Mouse (Mus musculus) G1E (cell line): ENCODE data around the gene Serinc5.

Experiments
- CTCF ChIP-seq: IDR thresholded peaks from 2 replicates; pipeline ENCODE4 v1.5.1; 2012; ENCODE audit warnings: low read depth, low read length, inconsistent platforms, mixed read lengths
- GATA1 ChIP-seq: IDR thresholded peaks from 2 replicates; pipeline ENCODE4 v1.6.1; 2012; ENCODE audit warnings: borderline replicate concordance, low read length, inconsistent platforms, mixed read lengths
- POLR2AphosphoS5 ChIP-seq: IDR thresholded peaks from 2 replicates; pipeline ENCODE4 v1.6.1; 2012; ENCODE audit warnings: low read depth, low read length, inconsistent platforms; ENCODE audit not compliant: insufficient replicate concordance
- TAL1 ChIP-seq: conservative IDR thresholded peaks from 2 replicates; pipeline ENCODE4 v1.6.1; 2012; ENCODE audit warnings: low read depth, low read length, inconsistent platforms, mixed read lengths

DNA sequence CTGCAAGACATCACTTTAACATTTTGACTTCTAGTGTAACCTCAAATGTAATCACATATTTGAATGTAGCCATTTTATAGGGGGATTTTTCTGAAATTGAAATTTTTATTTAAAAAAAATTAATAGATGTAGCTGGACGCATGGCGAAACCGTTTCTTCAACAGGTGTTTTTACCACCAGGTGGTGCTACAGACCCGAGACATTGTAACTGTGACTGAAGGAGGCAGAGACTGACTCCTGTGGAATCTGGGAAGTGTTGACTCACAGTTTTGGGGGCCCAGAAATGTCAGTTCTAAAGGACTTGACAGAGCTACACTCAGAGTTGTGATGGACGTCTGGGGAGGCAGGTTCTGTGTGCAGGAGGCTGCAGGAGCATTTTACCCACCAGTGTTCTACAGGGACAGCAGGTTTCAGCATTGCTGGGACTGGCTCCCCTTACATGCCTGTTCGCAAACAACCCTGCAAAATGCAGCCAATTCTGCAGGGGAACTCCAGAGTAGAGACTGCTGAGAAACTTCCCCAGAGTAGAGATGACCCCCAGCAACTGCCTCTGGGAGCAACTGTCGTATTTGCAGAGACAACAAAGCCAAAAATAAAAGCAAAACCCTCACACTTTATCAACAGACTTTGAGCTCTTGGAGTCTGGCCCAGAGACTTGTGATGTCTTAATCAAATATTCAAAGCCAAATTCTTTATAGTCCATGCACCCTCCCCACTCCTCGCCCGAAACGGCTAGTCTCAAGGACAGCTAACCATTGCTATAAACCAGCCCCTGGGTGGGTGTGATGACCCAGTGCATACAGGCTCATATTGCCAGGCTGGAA is 30.5 kb upstream of the Serinc5 start:
- no peak for TF ChIP-seq CTCF
- TF ChIP-seq GATA1 = no peak
- TF ChIP-seq POLR2AphosphoS5 = no peak
- no peak for TF ChIP-seq TAL1
